Mouse (Mus musculus): ENCODE measurements at regions not wholly inside any gene's neighbourhood (a gene's known extent, or its start where the extent isn't known, plus 50 kb on each side); places are given as distances from the start of the nearest gene placed in this dataset.
A peak's percentile ranks its signal among the peaks of the same experiment; 100 is the strongest.

- H3K27me3 ChIP-seq (ENCODE audit: control insufficient read depth, insufficient read depth, low read length): no peaks in the 10 kb centered on the region
- no peak overlapping the region for H3K27ac ChIP-seq (replicated peaks)
- H3K4me1 ChIP-seq (replicated peaks; ENCODE audit: control insufficient read depth, insufficient read depth): no peaks in the 10 kb centered on the region
- TF ChIP-seq CTCF (IDR thresholded peaks at IDR 0.05; ENCODE audit: low read depth): no peak
- no peak for TF ChIP-seq EP300 (optimal IDR thresholded peaks at IDR 0.05)
- H3K9ac ChIP-seq (ENCODE audit: low read length): no peak overlapping the region
- ATAC-seq (ENCODE audit: low FRiP score, low TSS enrichment): no peak
- H3K4me3 ChIP-seq (ENCODE audit: low read depth, low read length): no peak overlapping the region
- H3K9me3 ChIP-seq (ENCODE audit: control insufficient read depth, low read length): no peaks in the 10 kb centered on the region
- no peak for DNase-seq (ENCODE audit: low spot score)
- H3K4me2 ChIP-seq (replicated peaks; ENCODE audit: low read depth): no peak overlapping the region
- H3K36me3 ChIP-seq (ENCODE audit: control insufficient read depth, insufficient read depth, low read length): no peaks in the 10 kb centered on the region
- WGBS: 37% methylated on average over 8 of the region's 8 CpGs
Measured at GRCm38 (mm10) chr13:46173103-46173502, 100.4 kb upstream of the Stmnd1 start.

- H3K36me3 ChIP-seq (ENCODE audit: control insufficient read depth, insufficient read depth, low read length): no peaks in the 10 kb centered on the region
- H3K4me1 ChIP-seq (replicated peaks; ENCODE audit: control insufficient read depth, insufficient read depth): no peaks in the 10 kb centered on the region
- peak; percentile 71 for ATAC-seq (ENCODE audit: low FRiP score, low TSS enrichment)
- no peak overlapping the region for H3K27ac ChIP-seq (replicated peaks)
- peak overlapping the region; percentile 50 for H3K4me2 ChIP-seq (replicated peaks; ENCODE audit: low read depth)
- WGBS: 4% methylated on average over 10 of the region's 10 CpGs
- peak; percentile 71 for DNase-seq (ENCODE audit: low spot score)
- H3K9ac ChIP-seq (ENCODE audit: low read length): 0 out of 2 replicates have a peak overlapping the region, but pooled peaks have one; percentile 23
- TF ChIP-seq EP300 (optimal IDR thresholded peaks at IDR 0.05) (no peak), CTCF (IDR thresholded peaks at IDR 0.05; ENCODE audit: low read depth) (peak; percentile 98)
- 0 out of 2 replicates have a peak overlapping the region, but pooled peaks have one; percentile 6 for H3K4me3 ChIP-seq (ENCODE audit: low read depth, low read length)
- no peaks in the 10 kb centered on the region for H3K9me3 ChIP-seq (ENCODE audit: control insufficient read depth, low read length)
- H3K27me3 ChIP-seq (ENCODE audit: control insufficient read depth, insufficient read depth, low read length): no peaks in the 10 kb centered on the region
Measured at GRCm38 (mm10) chr13:46162025-46162374, 111.5 kb upstream of the Stmnd1 start.

GRCm38 (mm10) chr13:46161261-46162024 is 112.1 kb upstream of the Stmnd1 start:
- Histone ChIP-seq H3K27ac (replicated peaks) (no peak overlapping the region), H3K36me3 (ENCODE audit: control insufficient read depth, insufficient read depth, low read length) (no peaks in the 10 kb centered on the region), H3K4me2 (replicated peaks; ENCODE audit: low read depth) (peak overlapping the region; percentile 50), H3K4me3 (ENCODE audit: low read depth, low read length) (0 out of 2 replicates have a peak overlapping the region, but pooled peaks have one; percentile 6), H3K4me1 (replicated peaks; ENCODE audit: control insufficient read depth, insufficient read depth) (no peaks in the 10 kb centered on the region), H3K9ac (ENCODE audit: low read length) (0 out of 2 replicates have a peak overlapping the region, but pooled peaks have one; percentile 23), H3K9me3 (ENCODE audit: control insufficient read depth, low read length) (no peaks in the 10 kb centered on the region), H3K27me3 (ENCODE audit: control insufficient read depth, insufficient read depth, low read length) (no peaks in the 10 kb centered on the region)
- 37% methylated on average over 13 of the region's 13 CpGs for WGBS
- TF ChIP-seq EP300 (optimal IDR thresholded peaks at IDR 0.05) (no peak), CTCF (IDR thresholded peaks at IDR 0.05; ENCODE audit: low read depth) (no peak)
- DNase-seq (ENCODE audit: low spot score) (no peak), ATAC-seq (ENCODE audit: low FRiP score, low TSS enrichment) (peak; percentile 49; the same call in 1 of the 2 replicates)

DNA sequence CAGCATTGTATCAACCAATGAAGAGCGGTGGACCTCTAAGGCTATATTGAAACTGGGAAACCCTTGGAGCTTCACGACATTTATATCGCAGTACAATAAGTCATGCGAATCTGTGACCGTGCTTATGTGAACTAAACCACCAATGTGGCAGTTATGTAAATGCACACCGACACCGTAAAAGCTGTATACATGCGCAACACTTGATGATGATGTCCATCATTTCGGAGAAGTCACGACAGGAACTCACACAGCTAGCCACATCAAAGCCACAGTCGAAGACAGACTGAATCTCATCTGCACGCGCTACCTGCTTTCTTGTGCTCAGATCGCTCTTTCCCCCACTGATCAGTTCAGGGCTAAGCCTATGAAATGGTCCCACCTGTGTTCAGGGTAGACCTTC is 114.2 kb upstream of the Stmnd1 start:
- no peak overlapping the region for H3K4me3 ChIP-seq (ENCODE audit: low read depth, low read length)
- no peak overlapping the region for H3K4me2 ChIP-seq (replicated peaks; ENCODE audit: low read depth)
- TF ChIP-seq CTCF (IDR thresholded peaks at IDR 0.05; ENCODE audit: low read depth): no peak
- TF ChIP-seq EP300 (optimal IDR thresholded peaks at IDR 0.05): no peak
- no peaks in the 10 kb centered on the region for H3K36me3 ChIP-seq (ENCODE audit: control insufficient read depth, insufficient read depth, low read length)
- DNase-seq (ENCODE audit: low spot score) (no peak), ATAC-seq (ENCODE audit: low FRiP score, low TSS enrichment) (no peak)
- H3K9me3 ChIP-seq (ENCODE audit: control insufficient read depth, low read length): no peaks in the 10 kb centered on the region
- H3K27me3 ChIP-seq (ENCODE audit: control insufficient read depth, insufficient read depth, low read length): no peaks in the 10 kb centered on the region
- H3K4me1 ChIP-seq (replicated peaks; ENCODE audit: control insufficient read depth, insufficient read depth): no peaks in the 10 kb centered on the region
- 94% methylated on average over 14 of the region's 14 CpGs for WGBS
- no peak overlapping the region for H3K27ac ChIP-seq (replicated peaks)
- H3K9ac ChIP-seq (ENCODE audit: low read length): no peak overlapping the region

DNA sequence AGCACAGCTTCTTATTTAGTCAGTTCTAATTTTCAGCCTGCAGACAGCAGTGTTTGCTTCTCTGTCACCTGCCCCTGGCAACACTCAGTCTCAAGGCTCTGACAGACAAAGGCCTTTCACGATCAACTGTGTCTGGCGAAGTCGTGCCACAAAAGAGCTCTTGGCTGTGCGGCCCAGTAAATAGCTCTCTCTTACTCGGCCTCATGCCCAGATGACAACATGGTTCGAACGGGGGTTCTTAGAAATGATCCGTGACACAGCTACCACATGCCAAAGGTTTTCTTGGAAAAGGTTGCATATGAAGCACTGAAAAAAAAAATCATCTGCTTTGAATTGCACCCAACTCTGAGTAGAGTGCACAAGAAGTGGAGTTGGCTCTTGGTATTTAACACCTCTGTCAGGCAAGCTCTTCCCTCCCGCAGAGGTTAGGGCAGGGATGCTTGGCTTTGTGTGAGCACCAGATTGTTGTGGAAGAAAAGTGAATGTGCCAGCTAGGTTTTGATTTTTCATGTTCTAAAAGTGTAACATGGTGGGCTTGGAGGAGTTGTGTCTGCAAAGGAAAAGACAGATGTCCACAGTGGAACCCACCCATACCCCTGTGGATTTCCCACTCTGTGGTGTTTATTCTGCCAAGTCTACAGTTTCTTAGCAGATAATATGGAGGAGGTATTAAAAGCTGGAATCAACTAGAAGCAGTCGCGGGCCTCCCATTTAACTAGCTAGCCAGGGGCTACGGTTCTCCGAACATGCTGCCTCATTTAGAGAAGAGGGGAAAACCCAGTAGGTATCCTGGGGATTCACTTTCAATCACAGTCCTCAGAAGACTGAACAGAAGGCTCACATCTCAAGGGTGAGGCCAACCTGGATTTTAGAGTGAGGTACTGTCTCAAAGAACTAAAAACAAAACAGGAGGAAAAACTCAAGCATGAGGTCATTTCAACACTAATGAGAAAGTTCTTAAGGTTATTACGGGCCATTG is 120.0 kb upstream of the Stmnd1 start:
- no peaks in the 10 kb centered on the region for H3K36me3 ChIP-seq (ENCODE audit: control insufficient read depth, insufficient read depth, low read length)
- no peaks in the 10 kb centered on the region for H3K27me3 ChIP-seq (ENCODE audit: control insufficient read depth, insufficient read depth, low read length)
- WGBS: 78% methylated on average over 14 of the region's 14 CpGs
- DNase-seq (ENCODE audit: low spot score): no peak
- no peak overlapping the region for H3K27ac ChIP-seq (replicated peaks)
- H3K9ac ChIP-seq (ENCODE audit: low read length): no peak overlapping the region
- no peak for ATAC-seq (ENCODE audit: low FRiP score, low TSS enrichment)
- H3K4me3 ChIP-seq (ENCODE audit: low read depth, low read length): no peak overlapping the region
- H3K4me1 ChIP-seq (replicated peaks; ENCODE audit: control insufficient read depth, insufficient read depth): no peaks in the 10 kb centered on the region
- TF ChIP-seq EP300 (optimal IDR thresholded peaks at IDR 0.05) (no peak), CTCF (IDR thresholded peaks at IDR 0.05; ENCODE audit: low read depth) (no peak)
- no peak overlapping the region for H3K4me2 ChIP-seq (replicated peaks; ENCODE audit: low read depth)
- H3K9me3 ChIP-seq (ENCODE audit: control insufficient read depth, low read length): no peaks in the 10 kb centered on the region
